Mouse (Mus musculus) erythroblast, embryonic 14.5 days (primary cell): ENCODE results near the gene Slc4a3.

Source experiments
- GATA1 ChIP-seq: IDR thresholded peaks from 2 replicates; pipeline ENCODE4 v1.6.1; 2012; ENCODE audit warnings: low read length, inconsistent platforms, mixed read lengths
- TAL1 ChIP-seq: IDR thresholded peaks from 3 replicates; pipeline ENCODE4 v1.6.1; 2012; ENCODE audit warnings: low read length, inconsistent platforms, mixed read lengths

DNA sequence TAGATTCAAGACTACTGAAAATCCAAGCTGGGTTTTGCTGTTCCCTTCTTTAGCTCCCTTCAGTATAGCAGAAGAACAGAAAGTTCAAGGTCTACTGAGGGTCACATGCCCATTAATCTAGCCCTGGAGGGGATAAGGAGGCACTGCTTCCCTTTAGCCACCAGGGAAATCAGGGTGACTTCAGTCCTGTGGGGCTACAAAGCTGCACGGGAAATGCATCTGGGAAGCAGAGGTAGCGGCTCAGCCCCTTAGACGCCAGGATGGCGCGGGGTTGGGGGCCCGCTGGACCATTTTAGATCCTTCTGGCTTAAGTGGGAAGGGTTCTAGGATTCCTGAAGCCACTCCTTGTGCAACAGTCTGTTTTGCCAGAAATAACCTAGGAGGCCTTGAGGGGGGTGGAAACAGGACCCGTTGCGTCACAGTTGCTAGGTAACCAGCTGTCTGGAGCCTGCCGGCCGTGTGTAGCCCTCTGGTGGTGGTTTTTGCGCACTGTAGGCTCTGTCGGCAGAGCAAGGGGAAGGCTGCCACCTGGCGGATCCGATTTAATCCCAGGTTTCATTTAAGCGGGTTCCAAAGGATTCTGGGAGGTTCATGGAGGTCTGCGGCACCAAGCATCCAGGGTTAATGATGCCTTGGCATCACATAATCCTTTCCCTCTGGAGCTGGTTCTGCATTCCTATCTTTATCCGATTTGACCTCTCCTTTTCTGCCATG, 13.3 kb downstream of the Slc4a3 start:
- TF ChIP-seq TAL1 (no peak), GATA1 (no peak)
